Mouse (Mus musculus) G1E (cell line): ENCODE results near the gene Fancl.

Experiments
- CTCF ChIP-seq: IDR thresholded peaks from 2 replicates; pipeline ENCODE4 v1.5.1; 2012; ENCODE audit warnings: low read depth, low read length, inconsistent platforms, mixed read lengths
- GATA1 ChIP-seq: IDR thresholded peaks from 2 replicates; pipeline ENCODE4 v1.6.1; 2012; ENCODE audit warnings: borderline replicate concordance, low read length, inconsistent platforms, mixed read lengths
- GATA2 ChIP-seq: IDR thresholded peaks from 2 replicates; pipeline ENCODE4 v1.6.1; 2012; ENCODE audit warnings: low read depth, low read length, inconsistent platforms, borderline replicate concordance
- POLR2AphosphoS5 ChIP-seq: IDR thresholded peaks from 2 replicates; pipeline ENCODE4 v1.6.1; 2012; ENCODE audit warnings: low read depth, low read length, inconsistent platforms; ENCODE audit not compliant: insufficient replicate concordance
- TAL1 ChIP-seq: conservative IDR thresholded peaks from 2 replicates; pipeline ENCODE4 v1.6.1; 2012; ENCODE audit warnings: low read depth, low read length, inconsistent platforms, mixed read lengths

GRCm38 (mm10) chr11:26518991-26519390, 133.1 kb downstream of the Fancl start:
- TF ChIP-seq CTCF = no peak
- no peak for TF ChIP-seq POLR2AphosphoS5
- TF ChIP-seq GATA1 = no peak
- TF ChIP-seq TAL1 = no peak
- no peak for TF ChIP-seq GATA2
